Mouse (Mus musculus) lung, postnatal 0 days (tissue): ENCODE results near the gene Serpina3f. TPM values are rescaled to one million over a fixed set of nuclear protein-coding genes. Genes with fewer than 3 reads are reported as not detected.

Source experiments
- ATAC-seq: fragments of 200-750 bp; cut with Nextera tagmentation; 2 replicates; pipeline ENCODE4 v1.8.0; 2017; ENCODE audit warnings: moderate library complexity
- DNase-seq: peaks from one replicate; pipeline ENCODE4 v3.0.0-alpha.2; 2016; ENCODE audit warnings: low spot score
- H3K27ac ChIP-seq: fragments of 300-500 bp; sonication (generic); 2 replicates; pipeline ENCODE4 v1.5.1; 2014; ENCODE audit warnings: antibody characterized with exemption, mild to moderate bottlenecking, low read length, mixed read lengths
- H3K27me3 ChIP-seq: fragments of 300-500 bp; sonication (generic); replicated peaks from 2 replicates; pipeline ENCODE4 v1.6.1; 2014; ENCODE audit warnings: low read length, mixed read lengths; ENCODE audit not compliant: insufficient read depth
- H3K36me3 ChIP-seq: fragments of 300-500 bp; sonication (generic); 2 replicates; pipeline ENCODE4 v1.6.1; 2014; ENCODE audit warnings: low read length, mixed read lengths; ENCODE audit not compliant: insufficient read depth
- H3K4me1 ChIP-seq: fragments of 300-500 bp; sonication (generic); 2 replicates; pipeline ENCODE4 v1.6.1; 2014; ENCODE audit warnings: antibody characterized with exemption, low read depth, low read length, mixed read lengths; ENCODE audit not compliant: insufficient read depth
- H3K4me2 ChIP-seq: fragments of 300-500 bp; sonication (generic); replicated peaks from 2 replicates; pipeline ENCODE4 v1.6.1; 2014; ENCODE audit warnings: low read depth, mild to moderate bottlenecking, low read length, moderate library complexity, mixed read lengths
- H3K4me3 ChIP-seq: fragments of 300-500 bp; sonication (generic); 2 replicates; pipeline ENCODE4 v1.5.1; 2014; ENCODE audit warnings: low read depth, low read length
- H3K9ac ChIP-seq: fragments of 300-500 bp; sonication (generic); replicated peaks from 2 replicates; pipeline ENCODE4 v1.6.1; 2014; ENCODE audit warnings: low read depth, mild to moderate bottlenecking
- H3K9me3 ChIP-seq: fragments of 300-500 bp; sonication (generic); 2 replicates; pipeline ENCODE4 v1.6.1; 2016; ENCODE audit warnings: low read length, mixed read lengths
- CTCF ChIP-seq: IDR thresholded peaks from 2 replicates; pipeline ENCODE4 v1.5.1; 2016; ENCODE audit warnings: antibody characterized with exemption, mild to moderate bottlenecking
- EP300 ChIP-seq: IDR thresholded peaks from 2 replicates; pipeline ENCODE4 v1.6.1; 2016; ENCODE audit warnings: antibody characterized with exemption, mild to moderate bottlenecking, control low read depth
- WGBS: fragments of 180-500 bp; shearing (Covaris S2); extraction: QIAGEN DNeasy Blood & Tissue Kit; methylation state at CpG from one replicate; pipeline ENCODE4 v1.1.7; 2014; 5-methylcytosine and 5-hydroxymethylcytosine counted together
- polyA plus RNA-seq: library from polyadenylated mRNA; unstranded; fragments of >200 nt; fragmentation: Nextera tagmentation; extraction: Ambion mirVana; gene quantifications from 2 replicates; pipeline ENCODE4 v1.2.1, GENCODE M21; 2015

The Serpina3f gene
- polyA plus RNA-seq, 1 experiment from 2014 or later = 0.99 TPM

DNA sequence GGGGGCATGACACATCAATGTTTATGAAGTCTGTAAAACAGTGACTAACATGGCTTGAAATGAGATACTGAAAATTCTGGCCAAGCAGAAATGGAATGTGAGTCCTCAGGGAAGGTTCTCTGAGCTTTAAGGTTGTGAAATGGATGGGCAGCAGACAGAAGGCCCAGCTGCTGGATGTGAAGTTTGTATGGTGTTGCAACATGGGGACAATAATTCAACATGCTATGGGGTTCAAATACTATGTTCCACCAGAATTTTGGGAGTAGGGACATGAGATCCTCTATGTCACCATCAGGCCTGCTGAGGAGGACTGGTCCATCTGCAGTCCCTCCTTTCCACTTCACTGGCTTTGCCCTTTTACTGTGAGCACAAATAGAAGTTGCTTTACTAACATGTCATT, 29.0 kb downstream of the Serpina3f start:
- ATAC-seq (peak; percentile 61), DNase-seq (peak; percentile 73)
- H3K4me2 ChIP-seq = no peak overlapping the region
- no peaks in the 10 kb centered on the region for H3K36me3 ChIP-seq
- no peak overlapping the region for H3K9ac ChIP-seq
- no peaks in the 10 kb centered on the region for H3K27me3 ChIP-seq
- no peaks in the 10 kb centered on the region for H3K4me1 ChIP-seq
- H3K4me3 ChIP-seq = no peak overlapping the region
- H3K9me3 ChIP-seq = no peaks in the 10 kb centered on the region
- no peak for TF ChIP-seq CTCF
- no peak for TF ChIP-seq EP300
- H3K27ac ChIP-seq = no peak overlapping the region

DNA sequence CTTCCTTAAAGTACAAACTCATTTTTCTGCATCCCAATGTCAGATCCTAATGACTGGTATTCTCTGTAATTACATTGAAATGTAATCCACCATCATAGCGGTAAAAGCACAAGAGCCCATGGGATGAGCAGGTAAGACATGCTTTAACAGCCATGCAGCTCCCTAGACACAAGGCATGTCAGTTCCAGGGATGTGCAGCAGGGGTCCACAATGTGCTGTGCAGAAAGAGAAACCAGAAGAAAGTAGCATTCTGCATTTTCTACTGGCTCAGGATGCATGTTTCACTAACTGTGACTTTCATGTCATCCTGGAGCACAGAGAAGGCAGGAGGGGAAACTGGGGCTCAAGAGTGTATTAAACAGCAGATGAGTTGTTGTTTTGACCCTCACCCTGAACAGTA, 30.7 kb downstream of the Serpina3f start:
- DNase-seq (no peak), ATAC-seq (no peak)
- H3K4me1 ChIP-seq = no peaks in the 10 kb centered on the region
- no peaks in the 10 kb centered on the region for H3K36me3 ChIP-seq
- H3K4me2 ChIP-seq = no peak overlapping the region
- WGBS = 83% methylated on average over 1 of the region's 1 CpGs
- no peaks in the 10 kb centered on the region for H3K27me3 ChIP-seq
- H3K27ac ChIP-seq = no peak overlapping the region
- H3K4me3 ChIP-seq = no peak overlapping the region
- H3K9me3 ChIP-seq = no peaks in the 10 kb centered on the region
- H3K9ac ChIP-seq = no peak overlapping the region
- TF ChIP-seq EP300 (no peak), CTCF (peak; percentile 65)

DNA sequence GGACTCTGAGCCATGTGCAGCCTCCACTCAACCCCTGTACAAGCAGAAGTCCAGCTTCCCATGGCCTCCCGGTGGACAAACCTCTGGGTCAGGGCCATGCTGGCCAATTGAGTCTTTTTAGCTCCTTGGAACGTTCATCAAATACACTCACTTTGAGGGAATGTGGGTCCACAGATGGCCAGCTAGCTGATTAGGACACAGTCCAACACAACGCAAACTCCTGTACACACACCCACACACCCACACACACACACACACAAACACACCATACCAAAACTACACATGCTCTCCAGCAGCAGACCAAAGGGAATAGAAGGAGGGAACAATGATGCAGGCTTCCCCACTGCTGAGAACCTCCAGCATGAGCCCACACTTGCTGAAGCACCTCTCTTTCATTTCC, 31.3 kb downstream of the Serpina3f start:
- TF ChIP-seq CTCF = no peak
- no peak for TF ChIP-seq EP300
- DNase-seq (no peak), ATAC-seq (no peak)
- Histone ChIP-seq H3K4me1 (no peaks in the 10 kb centered on the region), H3K27ac (no peak overlapping the region), H3K9me3 (no peaks in the 10 kb centered on the region), H3K36me3 (no peaks in the 10 kb centered on the region), H3K4me2 (no peak overlapping the region), H3K9ac (no peak overlapping the region), H3K4me3 (no peak overlapping the region), H3K27me3 (no peaks in the 10 kb centered on the region)
- WGBS = 46% methylated on average over 3 of the region's 3 CpGs

DNA sequence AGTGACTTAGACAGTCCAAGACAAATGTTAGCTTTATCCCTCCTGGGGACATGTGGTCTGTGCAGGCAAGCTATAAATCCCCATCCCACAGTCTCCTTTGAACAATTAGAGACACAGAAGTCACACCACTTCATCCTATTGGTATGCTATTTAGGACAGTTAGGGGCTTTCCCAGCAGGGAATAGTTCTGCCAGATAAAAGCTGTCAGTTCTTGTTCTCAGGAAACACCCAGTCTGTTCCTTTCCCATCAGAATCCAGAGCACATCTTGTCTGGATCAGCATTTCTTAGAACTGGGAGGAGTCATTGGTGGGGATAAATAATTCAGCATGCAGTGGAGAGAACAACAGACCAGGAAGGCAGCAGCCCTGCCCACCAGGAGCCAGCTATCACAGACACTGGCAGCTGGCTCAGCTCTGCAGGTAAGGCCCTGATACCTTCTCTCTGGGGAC, 33.2 kb downstream of the Serpina3f start:
- DNase-seq (peak; percentile 58), ATAC-seq (peak; percentile 63)
- H3K9me3 ChIP-seq = no peaks in the 10 kb centered on the region
- no peak overlapping the region for H3K9ac ChIP-seq
- H3K4me2 ChIP-seq = no peak overlapping the region
- no peaks in the 10 kb centered on the region for H3K27me3 ChIP-seq
- H3K4me3 ChIP-seq = no peak overlapping the region
- TF ChIP-seq EP300 = peak; percentile 66; the same call in 1 of the 2 replicates
- no peak for TF ChIP-seq CTCF
- no peak overlapping the region for H3K27ac ChIP-seq
- H3K36me3 ChIP-seq = no peaks in the 10 kb centered on the region
- H3K4me1 ChIP-seq = no peaks in the 10 kb centered on the region

DNA sequence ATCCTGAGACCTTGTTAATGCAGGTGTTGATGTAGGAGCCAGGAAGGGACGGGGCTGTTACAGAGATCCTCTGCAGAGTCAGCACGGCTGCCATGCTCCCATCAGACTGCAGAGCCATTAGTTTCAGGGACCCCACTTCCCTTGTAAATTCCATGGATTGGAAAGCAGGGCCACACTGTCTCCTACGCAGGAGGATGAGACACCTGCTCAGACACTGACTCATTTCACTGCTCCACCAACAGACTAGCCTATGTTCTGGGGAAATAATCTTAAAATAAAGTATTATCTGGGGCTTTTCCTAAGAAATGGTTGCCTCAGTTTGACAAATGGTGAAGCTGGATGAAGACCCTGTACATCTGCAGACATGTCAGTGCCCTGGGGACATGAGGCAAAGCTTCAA, 33.9 kb downstream of the Serpina3f start:
- ATAC-seq = no peak
- Histone ChIP-seq H3K9me3 (no peaks in the 10 kb centered on the region), H3K36me3 (no peaks in the 10 kb centered on the region), H3K4me1 (no peaks in the 10 kb centered on the region), H3K27me3 (no peaks in the 10 kb centered on the region), H3K4me3 (no peak overlapping the region), H3K9ac (no peak overlapping the region), H3K4me2 (no peak overlapping the region), H3K27ac (no peak overlapping the region)
- no peak for DNase-seq
- 53% methylated on average over 3 of the region's 3 CpGs for WGBS
- no peak for TF ChIP-seq EP300
- no peak for TF ChIP-seq CTCF

DNA sequence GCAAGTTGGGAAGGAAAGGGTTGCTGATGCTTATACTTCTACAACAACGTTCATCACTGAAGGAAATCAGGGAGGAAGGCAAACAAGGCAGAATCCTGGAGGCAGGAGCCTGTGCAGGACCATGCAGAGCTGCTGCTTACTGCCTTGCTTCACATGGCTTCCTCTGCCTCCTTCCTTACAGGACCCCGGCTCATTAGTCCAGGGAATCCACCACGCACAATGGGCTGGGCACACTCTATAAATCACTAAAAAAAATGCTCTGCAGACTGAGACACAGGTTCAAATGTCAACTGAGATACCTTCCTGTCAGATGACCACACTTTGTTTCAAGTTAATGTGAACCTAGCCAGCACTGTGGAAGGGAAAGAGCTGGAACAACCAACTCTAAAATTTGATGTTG, 46.7 kb downstream of the Serpina3f start:
- H3K9me3 ChIP-seq = no peaks in the 10 kb centered on the region
- H3K36me3 ChIP-seq = no peaks in the 10 kb centered on the region
- no peaks in the 10 kb centered on the region for H3K4me1 ChIP-seq
- no peak overlapping the region for H3K4me2 ChIP-seq
- H3K27ac ChIP-seq = no peak overlapping the region
- WGBS = 47% methylated on average over 3 of the region's 3 CpGs
- no peak overlapping the region for H3K9ac ChIP-seq
- ATAC-seq (no peak), DNase-seq (no peak)
- no peaks in the 10 kb centered on the region for H3K27me3 ChIP-seq
- no peak for TF ChIP-seq EP300
- no peak for TF ChIP-seq CTCF
- no peak overlapping the region for H3K4me3 ChIP-seq

DNA sequence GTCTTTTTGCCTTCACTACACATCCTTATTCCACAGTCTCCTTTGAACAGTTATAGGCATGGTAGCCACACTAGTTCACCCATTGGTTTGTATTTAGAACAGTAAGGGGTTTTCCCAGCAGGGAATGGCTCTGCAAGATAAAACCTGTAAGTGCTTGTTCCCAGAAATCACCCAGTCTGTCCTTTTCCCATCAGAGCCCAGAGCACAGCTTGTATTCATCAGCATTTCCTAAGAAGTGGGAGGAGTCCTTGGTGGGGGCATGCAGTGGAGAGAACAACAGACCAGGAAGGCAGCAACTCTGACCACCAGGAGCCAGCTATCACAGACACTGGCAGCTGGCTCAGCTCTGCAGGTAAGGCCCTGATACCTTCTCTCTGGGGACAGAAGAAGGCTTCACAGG, 48.5 kb downstream of the Serpina3f start, which contains the start of gene Serpina3i:
Gene Serpina3i (plus strand): TSS at position 260 of the 400 bp plus-strand sequence.
- H3K4me3 ChIP-seq = no peak within 1 kb of the TSS

More for the DNA sequence above, 48.5 kb downstream of the Serpina3f start, which contains the start of gene Serpina3i:
- Histone ChIP-seq H3K27ac (no peak within 1 kb of the TSS), H3K4me1 (no peaks in the 10 kb centered on the region), H3K9me3 (no peaks in the 10 kb centered on the region), H3K9ac (no peak within 1 kb of the TSS), H3K27me3 (no peaks in the 10 kb centered on the region), H3K36me3 (no peaks in the 10 kb centered on the region), H3K4me2 (no peak within 1 kb of the TSS)
- peak; percentile 70 for DNase-seq
- peak; percentile 83 for ATAC-seq
- TF ChIP-seq CTCF (no peak), EP300 (peak; percentile 81)
